Mouse (Mus musculus) lung, postnatal 0 days (tissue): ENCODE results near the gene Pik3ca. TPM values are rescaled to one million over a fixed set of nuclear protein-coding genes. Genes with fewer than 3 reads are reported as not detected.

ENCODE experiments used
- ATAC-seq: fragments of 200-750 bp; cut with Nextera tagmentation; 2 replicates; pipeline ENCODE4 v1.8.0; 2017; ENCODE audit warnings: moderate library complexity
- DNase-seq: peaks from one replicate; pipeline ENCODE4 v3.0.0-alpha.2; 2016; ENCODE audit warnings: low spot score
- H3K27ac ChIP-seq: fragments of 300-500 bp; sonication (generic); 2 replicates; pipeline ENCODE4 v1.5.1; 2014; ENCODE audit warnings: antibody characterized with exemption, mild to moderate bottlenecking, low read length, mixed read lengths
- H3K27me3 ChIP-seq: fragments of 300-500 bp; sonication (generic); replicated peaks from 2 replicates; pipeline ENCODE4 v1.6.1; 2014; ENCODE audit warnings: low read length, mixed read lengths; ENCODE audit not compliant: insufficient read depth
- H3K36me3 ChIP-seq: fragments of 300-500 bp; sonication (generic); 2 replicates; pipeline ENCODE4 v1.6.1; 2014; ENCODE audit warnings: low read length, mixed read lengths; ENCODE audit not compliant: insufficient read depth
- H3K4me1 ChIP-seq: fragments of 300-500 bp; sonication (generic); 2 replicates; pipeline ENCODE4 v1.6.1; 2014; ENCODE audit warnings: antibody characterized with exemption, low read depth, low read length, mixed read lengths; ENCODE audit not compliant: insufficient read depth
- H3K4me2 ChIP-seq: fragments of 300-500 bp; sonication (generic); replicated peaks from 2 replicates; pipeline ENCODE4 v1.6.1; 2014; ENCODE audit warnings: low read depth, mild to moderate bottlenecking, low read length, moderate library complexity, mixed read lengths
- H3K4me3 ChIP-seq: fragments of 300-500 bp; sonication (generic); 2 replicates; pipeline ENCODE4 v1.5.1; 2014; ENCODE audit warnings: low read depth, low read length
- H3K9ac ChIP-seq: fragments of 300-500 bp; sonication (generic); replicated peaks from 2 replicates; pipeline ENCODE4 v1.6.1; 2014; ENCODE audit warnings: low read depth, mild to moderate bottlenecking
- H3K9me3 ChIP-seq: fragments of 300-500 bp; sonication (generic); 2 replicates; pipeline ENCODE4 v1.6.1; 2016; ENCODE audit warnings: low read length, mixed read lengths
- CTCF ChIP-seq: IDR thresholded peaks from 2 replicates; pipeline ENCODE4 v1.5.1; 2016; ENCODE audit warnings: antibody characterized with exemption, mild to moderate bottlenecking
- EP300 ChIP-seq: IDR thresholded peaks from 2 replicates; pipeline ENCODE4 v1.6.1; 2016; ENCODE audit warnings: antibody characterized with exemption, mild to moderate bottlenecking, control low read depth
- WGBS: fragments of 180-500 bp; shearing (Covaris S2); extraction: QIAGEN DNeasy Blood & Tissue Kit; methylation state at CpG from one replicate; pipeline ENCODE4 v1.1.7; 2014; 5-methylcytosine and 5-hydroxymethylcytosine counted together
- polyA plus RNA-seq: library from polyadenylated mRNA; unstranded; fragments of >200 nt; fragmentation: Nextera tagmentation; extraction: Ambion mirVana; gene quantifications from 2 replicates; pipeline ENCODE4 v1.2.1, GENCODE M21; 2015

Gene Pik3ca
- polyA plus RNA-seq, 1 experiment from 2014 or later, result 13.4 TPM

- H3K27ac ChIP-seq, result no peak overlapping the region
- H3K27me3 ChIP-seq, result no peaks in the 10 kb centered on the region
- no peaks in the 10 kb centered on the region for H3K4me1 ChIP-seq
- H3K4me3 ChIP-seq, result no peak overlapping the region
- no peaks in the 10 kb centered on the region for H3K9me3 ChIP-seq
- no peak for DNase-seq
- H3K9ac ChIP-seq, result no peak overlapping the region
- H3K36me3 ChIP-seq, result no peaks in the 10 kb centered on the region
- 61% methylated on average over 14 of the region's 14 CpGs for WGBS
- no peak overlapping the region for H3K4me2 ChIP-seq
- 0 out of 2 replicates have a peak, but pooled peaks have one; percentile 19 for ATAC-seq
- TF ChIP-seq CTCF, result no peak
- TF ChIP-seq EP300, result no peak
Observed at GRCm38 (mm10) chr3:32472191-32472900, 74.9 kb downstream of the Pik3ca start.

GRCm38 (mm10) chr3:32473184-32473583, 75.7 kb downstream of the Pik3ca start:
- Histone ChIP-seq H3K27ac (no peak overlapping the region), H3K4me2 (no peak overlapping the region), H3K36me3 (no peaks in the 10 kb centered on the region), H3K9me3 (no peaks in the 10 kb centered on the region), H3K4me3 (no peak overlapping the region), H3K4me1 (no peaks in the 10 kb centered on the region), H3K9ac (no peak overlapping the region), H3K27me3 (no peaks in the 10 kb centered on the region)
- ATAC-seq (no peak), DNase-seq (no peak)
- WGBS, result 74% methylated on average over 10 of the region's 10 CpGs
- TF ChIP-seq EP300, result no peak
- no peak for TF ChIP-seq CTCF

GRCm38 (mm10) chr3:32479961-32480360, 82.5 kb downstream of the Pik3ca start:
- no peaks in the 10 kb centered on the region for H3K27me3 ChIP-seq
- no peak for TF ChIP-seq CTCF
- TF ChIP-seq EP300, result no peak
- no peak overlapping the region for H3K4me3 ChIP-seq
- ATAC-seq, result no peak
- no peaks in the 10 kb centered on the region for H3K4me1 ChIP-seq
- no peaks in the 10 kb centered on the region for H3K36me3 ChIP-seq
- WGBS, result 86% methylated on average over 7 of the region's 7 CpGs
- no peak overlapping the region for H3K9ac ChIP-seq
- H3K9me3 ChIP-seq, result no peaks in the 10 kb centered on the region
- H3K4me2 ChIP-seq, result no peak overlapping the region
- DNase-seq, result no peak
- no peak overlapping the region for H3K27ac ChIP-seq

- Histone ChIP-seq H3K9me3 (no peaks in the 10 kb centered on the region), H3K9ac (no peak overlapping the region), H3K4me2 (no peak overlapping the region), H3K4me1 (no peaks in the 10 kb centered on the region), H3K4me3 (no peak overlapping the region), H3K27ac (no peak overlapping the region), H3K36me3 (no peaks in the 10 kb centered on the region), H3K27me3 (no peaks in the 10 kb centered on the region)
- no peak for TF ChIP-seq EP300
- TF ChIP-seq CTCF, result no peak
- WGBS, result 70% methylated on average over 3 of the region's 3 CpGs
- ATAC-seq (no peak), DNase-seq (no peak)
Observed at GRCm38 (mm10) chr3:32483035-32483434, 85.6 kb downstream of the Pik3ca start.

GRCm38 (mm10) chr3:32486543-32486942, 89.1 kb downstream of the Pik3ca start:
- Histone ChIP-seq H3K4me3 (no peak overlapping the region), H3K9ac (no peak overlapping the region), H3K4me1 (no peaks in the 10 kb centered on the region), H3K36me3 (no peaks in the 10 kb centered on the region), H3K4me2 (no peak overlapping the region), H3K9me3 (no peaks in the 10 kb centered on the region), H3K27me3 (no peaks in the 10 kb centered on the region), H3K27ac (no peak overlapping the region)
- WGBS, result 67% methylated on average over 4 of the region's 4 CpGs
- TF ChIP-seq EP300 (no peak), CTCF (no peak)
- no peak for ATAC-seq
- no peak for DNase-seq

- Histone ChIP-seq H3K4me2 (no peak overlapping the region), H3K4me1 (no peaks in the 10 kb centered on the region), H3K27ac (no peak overlapping the region), H3K9me3 (no peaks in the 10 kb centered on the region), H3K36me3 (no peaks in the 10 kb centered on the region), H3K4me3 (no peak overlapping the region), H3K9ac (no peak overlapping the region), H3K27me3 (no peaks in the 10 kb centered on the region)
- DNase-seq, result no peak
- TF ChIP-seq EP300 (no peak), CTCF (no peak)
- 74% methylated on average over 6 of the region's 6 CpGs for WGBS
- no peak for ATAC-seq
Observed at GRCm38 (mm10) chr3:32488172-32488571, 90.7 kb downstream of the Pik3ca start.
